Mouse (Mus musculus): ENCODE data around the gene Stxbp3.

Stxbp3 gene

DNA sequence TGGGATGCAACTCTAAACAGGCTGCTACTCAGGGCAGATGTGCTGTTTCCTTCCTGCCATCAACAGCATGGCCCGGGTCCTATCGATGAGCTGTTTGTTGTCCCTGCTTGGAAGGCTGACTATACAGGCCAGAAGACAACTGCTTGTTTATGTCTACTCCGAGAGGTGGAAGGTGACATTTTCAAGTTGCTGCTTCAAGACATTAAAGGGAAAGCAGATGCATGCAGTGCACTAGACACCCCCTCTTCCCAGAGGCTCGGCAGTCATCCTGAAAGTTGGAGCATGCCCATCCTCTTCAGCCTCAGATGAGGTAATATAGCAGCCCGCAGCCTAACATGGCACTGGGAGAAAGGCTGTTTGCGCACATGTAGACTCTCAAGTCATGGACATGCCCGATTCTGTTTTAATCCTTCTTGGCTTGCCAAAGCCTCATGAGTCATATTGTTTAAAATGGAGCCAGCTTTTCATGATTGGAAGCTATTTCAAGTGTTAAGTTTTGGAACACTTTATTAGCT is 77.7 kb downstream of the Stxbp3 start:
- no peak for DNase-seq (ENCODE audit: low spot score)

DNA sequence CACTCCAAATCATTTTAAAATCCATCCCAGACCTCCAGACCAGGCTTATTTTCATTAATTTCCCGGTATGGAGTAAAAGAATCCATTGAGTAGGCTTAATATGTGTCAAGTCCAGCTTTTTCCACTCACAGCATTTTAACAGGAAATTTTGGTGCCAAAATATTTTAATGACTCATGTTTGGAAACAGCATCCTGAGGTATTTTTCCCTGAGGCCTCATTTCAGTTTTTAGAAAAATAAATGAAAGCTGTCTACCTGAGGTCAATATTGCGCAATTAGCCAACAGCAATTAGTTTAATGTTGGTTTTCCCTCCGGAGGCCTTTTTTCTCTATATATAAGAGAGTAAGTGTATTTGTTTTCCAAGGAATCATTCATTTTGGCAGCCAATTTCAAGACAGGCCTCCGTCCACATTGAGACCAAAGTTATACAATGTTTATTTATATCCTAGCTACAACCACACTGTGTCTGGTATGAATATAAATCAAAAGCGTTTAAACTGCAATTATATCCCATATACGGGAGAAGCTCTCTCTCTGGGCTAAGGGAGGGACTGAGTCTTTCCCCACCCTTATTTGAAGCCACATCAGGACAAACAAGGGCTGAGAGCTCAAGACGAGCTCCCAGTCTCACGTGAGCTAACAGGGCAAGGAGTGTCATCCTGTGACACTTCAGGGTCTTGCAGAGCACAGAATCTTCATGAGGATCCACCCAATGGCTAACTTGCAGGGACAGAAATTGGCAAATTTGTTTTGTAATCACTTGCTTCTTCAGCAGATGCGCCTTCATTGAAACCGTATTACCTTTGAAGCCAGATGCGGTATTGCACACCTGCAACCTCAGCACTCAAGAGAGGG is 80.5 kb downstream of the Stxbp3 start:
- DNase-seq (ENCODE audit: low spot score), result no peak

DNA sequence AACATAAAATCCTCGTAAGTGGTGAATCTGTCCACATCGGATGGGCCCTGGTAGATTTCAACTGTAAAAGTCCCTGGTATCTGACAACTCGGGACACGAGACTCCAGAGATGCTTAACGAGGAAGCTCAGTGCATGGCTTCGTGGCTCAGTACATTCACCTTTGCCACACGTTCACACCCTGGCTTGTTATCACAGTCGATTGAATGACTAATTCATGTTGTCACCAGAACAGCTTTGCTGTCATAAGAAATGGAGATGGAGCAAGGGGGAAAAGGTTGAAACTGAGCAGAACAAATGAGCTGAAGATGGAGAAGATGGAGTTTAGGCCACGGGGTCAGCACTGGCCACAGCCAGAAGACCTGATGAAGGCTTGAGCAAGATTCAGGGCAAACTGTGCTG is 82.8 kb downstream of the Stxbp3 start:
- DNase-seq (ENCODE audit: low spot score), result no peak

DNA sequence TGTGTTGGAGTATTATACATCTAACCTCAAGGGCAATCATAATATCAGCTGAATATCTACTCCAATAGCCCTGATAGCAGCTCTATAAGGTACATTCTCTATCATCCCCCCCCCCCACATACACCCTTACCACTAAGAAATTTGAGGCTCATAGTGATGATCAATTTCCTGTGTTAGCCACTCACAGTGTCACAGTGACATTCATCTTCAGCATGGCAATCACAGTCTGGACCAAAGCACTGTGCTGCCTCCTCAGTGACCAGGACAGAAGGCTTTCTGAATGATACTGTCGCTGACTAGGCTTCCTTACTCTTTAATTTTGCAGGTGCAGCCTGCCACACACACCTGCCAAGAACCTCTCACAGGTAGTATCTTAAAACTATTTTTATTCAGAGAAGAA is 84.2 kb downstream of the Stxbp3 start:
- DNase-seq (ENCODE audit: low spot score), result no peak

DNA sequence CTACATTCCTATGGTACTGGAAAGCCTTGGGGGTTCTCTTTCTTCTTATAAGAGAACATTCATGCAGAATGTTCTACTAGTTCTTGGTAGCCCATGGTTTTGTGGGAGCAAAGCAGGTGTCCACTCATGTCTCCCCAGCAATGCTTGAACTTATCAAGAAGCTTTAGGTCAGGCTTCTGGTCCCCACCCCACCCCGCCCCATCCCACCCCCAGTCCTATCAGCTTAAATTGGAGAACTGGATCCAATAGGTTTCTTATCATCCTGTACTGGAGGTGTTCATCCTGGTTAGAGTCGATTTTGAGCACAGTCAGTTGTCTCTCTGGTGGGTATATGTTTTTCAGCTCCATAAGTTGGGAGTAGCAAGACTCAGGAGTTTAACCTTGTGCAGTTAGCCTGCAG is 84.8 kb downstream of the Stxbp3 start:
- DNase-seq (ENCODE audit: low spot score), result no peak

DNA sequence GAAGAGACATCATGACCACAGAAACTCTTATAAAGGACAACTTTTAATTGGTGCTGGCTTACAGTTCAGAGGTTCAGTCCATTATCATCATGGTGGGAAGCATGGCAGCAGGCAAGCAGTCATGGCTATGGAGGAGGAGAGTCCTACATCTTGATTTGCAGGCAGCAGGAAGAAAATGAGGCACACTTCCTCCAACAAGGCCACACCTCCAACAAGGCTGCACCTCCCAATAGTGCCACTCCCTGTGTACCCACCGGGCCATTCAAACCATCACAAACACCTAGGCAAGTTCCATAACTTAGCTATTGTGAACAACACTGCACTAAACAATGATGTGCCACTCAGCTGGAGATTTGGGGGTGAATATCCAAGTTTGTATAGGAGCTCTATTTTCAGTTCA is 85.8 kb downstream of the Stxbp3 start:
- no peak for DNase-seq (ENCODE audit: low spot score)

DNA sequence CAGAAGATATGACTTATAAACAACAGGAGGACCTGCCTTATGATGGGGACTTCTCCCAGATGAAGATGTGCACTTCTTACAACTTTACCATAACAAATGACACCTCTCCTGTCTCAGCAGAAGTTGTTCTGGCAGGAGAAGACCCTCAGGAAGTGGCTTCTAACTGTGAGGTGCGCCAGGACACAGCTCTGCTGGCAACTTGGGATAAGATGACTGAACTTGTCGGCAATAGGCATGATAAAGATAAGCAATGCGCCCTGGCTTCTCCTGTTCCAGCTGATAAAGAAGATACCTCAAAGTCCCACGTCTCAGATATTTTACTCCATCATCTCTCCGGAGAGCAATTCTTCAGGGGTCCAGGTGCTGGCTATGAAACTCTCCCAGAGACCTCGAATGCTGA is 88.6 kb downstream of the Stxbp3 start:
- DNase-seq (ENCODE audit: low spot score), result no peak

DNA sequence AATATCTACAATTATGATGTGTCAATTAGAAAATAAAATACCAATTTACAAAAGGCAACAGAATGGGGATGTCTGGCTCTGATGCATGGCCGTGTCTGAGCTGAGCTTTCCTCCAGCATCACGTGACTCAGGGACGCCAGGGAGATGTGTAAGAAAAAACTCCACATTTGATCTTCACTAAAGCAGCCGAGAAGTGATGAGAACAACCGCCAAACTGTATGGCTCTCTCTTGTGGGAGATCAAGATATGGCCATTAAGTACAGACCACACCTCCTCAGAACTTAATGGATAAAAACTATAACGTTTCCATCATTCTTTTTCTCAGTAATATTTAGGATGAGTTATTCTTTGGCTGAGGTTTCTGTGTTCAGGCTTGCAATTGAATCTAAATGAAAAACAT is 89.3 kb downstream of the Stxbp3 start:
- no peak for DNase-seq (ENCODE audit: low spot score)

DNA sequence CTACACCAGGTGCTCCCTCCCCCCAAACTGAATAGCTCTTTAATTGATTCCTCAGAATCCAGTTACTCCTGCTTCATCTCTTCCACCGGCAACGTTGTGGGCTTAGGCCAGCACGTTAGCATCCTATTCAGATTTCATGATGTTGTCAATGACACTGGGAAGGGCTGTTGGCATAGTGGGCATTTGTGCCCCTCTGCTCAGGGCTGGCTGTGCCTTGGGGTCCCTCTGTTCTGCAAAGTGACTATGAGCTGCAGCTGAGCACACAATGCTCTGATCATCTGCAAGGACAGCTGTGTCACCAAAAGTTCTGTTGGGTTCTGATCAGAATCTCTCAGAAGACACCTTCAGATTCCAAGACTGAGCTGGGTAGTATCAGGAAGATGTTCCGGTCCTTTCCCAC is 96.3 kb downstream of the Stxbp3 start:
- DNase-seq (ENCODE audit: low spot score), result no peak

All from ovary, postnatal 14 days (tissue).